Mouse (Mus musculus): ENCODE results near the gene Lrrc4c. TPM values are rescaled to one million over a fixed set of nuclear protein-coding genes. Genes with fewer than 3 reads are reported as not detected.

Lrrc4c gene
- total and polyA plus RNA-seq, 2 experiments from 2014 or later = 0.08 to 0.66 TPM

DNA sequence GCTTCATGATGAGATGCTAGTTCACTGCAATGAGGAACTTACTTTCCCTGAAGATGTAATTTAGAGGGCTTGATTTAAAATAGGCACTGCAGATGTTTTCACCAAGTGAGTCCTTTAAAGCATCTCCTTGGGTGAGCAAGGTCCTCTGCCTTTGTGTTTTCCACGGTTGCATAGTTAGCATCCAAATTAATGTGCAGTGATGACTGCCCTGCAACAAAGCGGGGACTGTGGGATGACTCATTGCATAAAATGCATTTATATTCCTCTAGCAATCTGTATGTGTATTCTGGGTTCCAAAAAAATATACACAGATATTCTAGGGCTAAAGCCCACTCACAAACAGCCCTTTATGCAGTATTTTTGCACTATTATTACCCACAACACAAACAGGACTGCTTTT is 1263.2 kb downstream of the Lrrc4c start:
- 62% methylated on average over 2 of the region's 2 CpGs for WGBS
- no peak for DNase-seq (ENCODE audit: low spot score)
- Histone ChIP-seq H3K4me3 (ENCODE audit: low read depth, low read length) (no peak overlapping the region), H3K4me2 (ENCODE audit: low read depth, low read length) (no peak overlapping the region), H3K27ac (ENCODE audit: low read depth) (no peak overlapping the region), H3K36me3 (replicated peaks; ENCODE audit: control insufficient read depth, insufficient read depth, low read length) (no peaks in the 10 kb centered on the region), H3K4me1 (ENCODE audit: control insufficient read depth, insufficient read depth) (no peaks in the 10 kb centered on the region), H3K27me3 (ENCODE audit: control insufficient read depth, insufficient read depth, low read length) (no peaks in the 10 kb centered on the region), H3K9me3 (replicated peaks; ENCODE audit: control insufficient read depth, low read length) (no peaks in the 10 kb centered on the region), H3K9ac (replicated peaks; ENCODE audit: low read depth, low read length) (no peak overlapping the region)
- ATAC-seq (ENCODE audit: insufficient read depth, low read depth) = no peak
- no peak for TF ChIP-seq CTCF (IDR thresholded peaks at IDR 0.05; ENCODE audit: low read depth)
- TF ChIP-seq EP300 (IDR thresholded peaks at IDR 0.05; ENCODE audit: low read depth) = no peak

GRCm38 (mm10) chr2:97586322-97586721 is 1268.4 kb downstream of the Lrrc4c start:
- no peak overlapping the region for H3K27ac ChIP-seq (ENCODE audit: low read depth)
- H3K9me3 ChIP-seq (replicated peaks; ENCODE audit: control insufficient read depth, low read length) = no peaks in the 10 kb centered on the region
- no peak overlapping the region for H3K4me2 ChIP-seq (ENCODE audit: low read depth, low read length)
- no peaks in the 10 kb centered on the region for H3K4me1 ChIP-seq (ENCODE audit: control insufficient read depth, insufficient read depth)
- WGBS = 66% methylated on average over 3 of the region's 3 CpGs
- no peaks in the 10 kb centered on the region for H3K27me3 ChIP-seq (ENCODE audit: control insufficient read depth, insufficient read depth, low read length)
- H3K4me3 ChIP-seq (ENCODE audit: low read depth, low read length) = no peak overlapping the region
- TF ChIP-seq EP300 (IDR thresholded peaks at IDR 0.05; ENCODE audit: low read depth) (no peak), CTCF (IDR thresholded peaks at IDR 0.05; ENCODE audit: low read depth) (no peak)
- no peaks in the 10 kb centered on the region for H3K36me3 ChIP-seq (replicated peaks; ENCODE audit: control insufficient read depth, insufficient read depth, low read length)
- DNase-seq (ENCODE audit: low spot score) (no peak), ATAC-seq (ENCODE audit: insufficient read depth, low read depth) (no peak)
- H3K9ac ChIP-seq (replicated peaks; ENCODE audit: low read depth, low read length) = no peak overlapping the region

DNA sequence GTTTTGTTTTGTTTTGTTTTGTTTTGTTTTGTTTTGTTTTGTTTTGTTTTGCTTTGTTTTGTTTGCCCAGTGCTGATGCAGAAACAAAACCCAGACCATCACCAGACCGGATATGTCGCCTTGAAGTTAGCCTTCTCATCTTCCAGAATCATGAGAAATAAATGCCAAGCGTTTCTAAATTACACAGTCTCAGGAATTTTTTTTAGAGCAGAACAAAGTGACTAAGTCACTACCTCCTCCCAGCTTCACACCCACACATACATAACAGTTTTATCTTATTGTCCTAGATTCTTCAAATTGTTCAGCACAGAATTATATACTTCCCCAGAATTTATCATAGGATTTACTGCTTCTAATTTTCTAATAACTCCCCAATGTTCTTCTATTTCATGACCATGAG is 1272.6 kb downstream of the Lrrc4c start:
- ATAC-seq (ENCODE audit: insufficient read depth, low read depth) = no peak
- H3K27me3 ChIP-seq (ENCODE audit: control insufficient read depth, insufficient read depth, low read length) = no peaks in the 10 kb centered on the region
- H3K36me3 ChIP-seq (replicated peaks; ENCODE audit: control insufficient read depth, insufficient read depth, low read length) = no peaks in the 10 kb centered on the region
- no peaks in the 10 kb centered on the region for H3K4me1 ChIP-seq (ENCODE audit: control insufficient read depth, insufficient read depth)
- no peak overlapping the region for H3K4me3 ChIP-seq (ENCODE audit: low read depth, low read length)
- no peak overlapping the region for H3K4me2 ChIP-seq (ENCODE audit: low read depth, low read length)
- DNase-seq (ENCODE audit: low spot score) = no peak
- TF ChIP-seq CTCF (IDR thresholded peaks at IDR 0.05; ENCODE audit: low read depth) = no peak
- no peak for TF ChIP-seq EP300 (IDR thresholded peaks at IDR 0.05; ENCODE audit: low read depth)
- 71% methylated on average over 3 of the region's 3 CpGs for WGBS
- no peak overlapping the region for H3K27ac ChIP-seq (ENCODE audit: low read depth)
- H3K9ac ChIP-seq (replicated peaks; ENCODE audit: low read depth, low read length) = no peak overlapping the region
- no peaks in the 10 kb centered on the region for H3K9me3 ChIP-seq (replicated peaks; ENCODE audit: control insufficient read depth, low read length)

DNA sequence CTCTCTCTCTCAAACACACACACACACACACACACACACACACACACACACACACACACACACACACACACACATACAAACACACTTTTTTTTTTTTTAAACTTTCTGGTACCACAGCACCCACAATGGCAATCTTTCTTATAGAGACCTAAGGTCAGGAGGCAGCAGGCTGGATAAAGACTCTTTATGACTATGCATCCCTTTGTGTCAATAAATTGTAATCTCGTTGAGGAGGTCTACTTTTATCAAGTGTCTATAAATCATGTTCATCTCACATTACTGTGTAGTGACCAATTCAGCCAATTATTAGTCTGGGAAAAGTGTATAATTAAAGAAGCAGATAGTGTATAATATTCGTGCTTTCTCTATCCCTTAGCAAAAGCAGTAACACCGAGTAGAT is 1286.2 kb downstream of the Lrrc4c start:
- Histone ChIP-seq H3K9ac (replicated peaks; ENCODE audit: low read depth, low read length) (no peak overlapping the region), H3K27me3 (ENCODE audit: control insufficient read depth, insufficient read depth, low read length) (no peaks in the 10 kb centered on the region), H3K4me2 (ENCODE audit: low read depth, low read length) (no peak overlapping the region), H3K36me3 (replicated peaks; ENCODE audit: control insufficient read depth, insufficient read depth, low read length) (no peaks in the 10 kb centered on the region), H3K9me3 (replicated peaks; ENCODE audit: control insufficient read depth, low read length) (no peaks in the 10 kb centered on the region), H3K4me1 (ENCODE audit: control insufficient read depth, insufficient read depth) (no peaks in the 10 kb centered on the region), H3K27ac (ENCODE audit: low read depth) (no peak overlapping the region), H3K4me3 (ENCODE audit: low read depth, low read length) (no peak overlapping the region)
- DNase-seq (ENCODE audit: low spot score) = no peak
- 54% methylated on average over 3 of the region's 3 CpGs for WGBS
- TF ChIP-seq CTCF (IDR thresholded peaks at IDR 0.05; ENCODE audit: low read depth) (no peak), EP300 (IDR thresholded peaks at IDR 0.05; ENCODE audit: low read depth) (no peak)
- ATAC-seq (ENCODE audit: insufficient read depth, low read depth) = no peak

GRCm38 (mm10) chr2:97604688-97605215 is 1286.8 kb downstream of the Lrrc4c start:
- Histone ChIP-seq H3K4me1 (ENCODE audit: control insufficient read depth, insufficient read depth) (no peaks in the 10 kb centered on the region), H3K4me3 (ENCODE audit: low read depth, low read length) (no peak overlapping the region), H3K9ac (replicated peaks; ENCODE audit: low read depth, low read length) (no peak overlapping the region), H3K36me3 (replicated peaks; ENCODE audit: control insufficient read depth, insufficient read depth, low read length) (no peaks in the 10 kb centered on the region), H3K27ac (ENCODE audit: low read depth) (no peak overlapping the region), H3K4me2 (ENCODE audit: low read depth, low read length) (no peak overlapping the region), H3K27me3 (ENCODE audit: control insufficient read depth, insufficient read depth, low read length) (no peaks in the 10 kb centered on the region), H3K9me3 (replicated peaks; ENCODE audit: control insufficient read depth, low read length) (no peaks in the 10 kb centered on the region)
- TF ChIP-seq CTCF (IDR thresholded peaks at IDR 0.05; ENCODE audit: low read depth) = no peak
- TF ChIP-seq EP300 (IDR thresholded peaks at IDR 0.05; ENCODE audit: low read depth) = no peak
- no peak for ATAC-seq (ENCODE audit: insufficient read depth, low read depth)
- DNase-seq (ENCODE audit: low spot score) = no peak
- 61% methylated on average over 3 of the region's 3 CpGs for WGBS

GRCm38 (mm10) chr2:97609436-97609835 is 1291.5 kb downstream of the Lrrc4c start:
- DNase-seq (ENCODE audit: low spot score) (no peak), ATAC-seq (ENCODE audit: insufficient read depth, low read depth) (no peak)
- Histone ChIP-seq H3K4me3 (ENCODE audit: low read depth, low read length) (no peak overlapping the region), H3K9ac (replicated peaks; ENCODE audit: low read depth, low read length) (no peak overlapping the region), H3K9me3 (replicated peaks; ENCODE audit: control insufficient read depth, low read length) (no peaks in the 10 kb centered on the region), H3K27me3 (ENCODE audit: control insufficient read depth, insufficient read depth, low read length) (no peaks in the 10 kb centered on the region), H3K4me1 (ENCODE audit: control insufficient read depth, insufficient read depth) (no peaks in the 10 kb centered on the region), H3K27ac (ENCODE audit: low read depth) (no peak overlapping the region), H3K4me2 (ENCODE audit: low read depth, low read length) (no peak overlapping the region), H3K36me3 (replicated peaks; ENCODE audit: control insufficient read depth, insufficient read depth, low read length) (no peaks in the 10 kb centered on the region)
- TF ChIP-seq CTCF (IDR thresholded peaks at IDR 0.05; ENCODE audit: low read depth) (no peak), EP300 (IDR thresholded peaks at IDR 0.05; ENCODE audit: low read depth) (no peak)
